Mouse (Mus musculus): ENCODE measurements around the gene Igf1r.

The Igf1r gene

DNA sequence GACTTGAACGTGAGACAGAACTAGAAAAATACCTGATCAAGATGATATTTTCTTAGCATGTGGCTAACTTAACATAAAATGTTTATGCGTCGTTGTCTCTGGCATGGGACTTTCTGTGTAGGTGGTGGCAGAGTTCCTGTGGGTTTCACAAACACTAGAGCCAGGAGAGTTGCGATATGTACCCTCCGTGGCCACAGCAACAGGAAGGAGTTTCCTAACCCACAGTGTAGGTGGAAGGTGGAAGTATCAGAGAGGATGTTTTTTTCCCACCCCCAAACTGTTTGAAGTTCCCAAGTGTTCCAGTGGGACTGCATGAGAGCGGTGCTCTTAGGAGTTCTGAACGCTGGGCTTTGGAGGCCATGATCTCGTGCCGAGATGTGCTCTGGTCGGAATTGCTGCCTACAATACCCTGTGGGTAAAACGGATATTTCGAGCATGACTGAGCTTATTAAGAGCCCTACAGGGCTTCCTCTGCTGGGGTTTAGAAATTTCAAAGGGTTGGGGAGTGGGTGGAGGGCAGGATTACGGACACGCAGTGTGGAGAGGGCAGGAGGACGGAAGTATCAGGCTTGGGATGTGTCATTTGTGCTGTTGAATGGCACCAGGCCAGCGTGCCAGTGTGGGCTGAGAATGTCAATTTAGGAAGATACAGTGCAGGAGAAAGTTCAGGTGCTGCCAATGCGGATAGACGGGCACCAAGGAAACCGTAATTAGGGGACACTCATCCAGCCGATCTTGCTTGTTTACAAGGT, 195.8 kb downstream of the Igf1r start:
- no peak for ATAC-seq (ENCODE audit: insufficient number of reproducible peaks, low FRiP score, low TSS enrichment)

DNA sequence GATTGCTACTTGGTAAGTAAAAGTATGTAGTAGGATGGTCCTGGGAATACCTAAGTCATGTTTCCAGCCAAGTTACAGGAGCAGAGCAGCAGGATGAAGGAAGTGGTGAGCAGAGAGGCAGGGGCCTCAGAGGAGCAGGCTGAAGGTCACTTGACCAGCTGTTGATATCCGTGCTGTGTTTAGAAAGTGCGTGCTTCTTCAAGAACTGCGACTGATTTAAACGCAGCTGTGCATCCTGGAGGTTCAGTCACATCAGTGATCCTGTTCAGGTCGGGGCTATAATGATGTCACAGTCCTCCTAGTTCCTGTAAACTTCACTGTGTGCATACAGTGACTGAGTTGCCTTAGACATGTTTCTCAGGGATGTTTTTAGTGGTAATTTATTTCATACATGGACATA, 199.3 kb downstream of the Igf1r start:
- no peak for ATAC-seq (ENCODE audit: insufficient number of reproducible peaks, low FRiP score, low TSS enrichment)

DNA sequence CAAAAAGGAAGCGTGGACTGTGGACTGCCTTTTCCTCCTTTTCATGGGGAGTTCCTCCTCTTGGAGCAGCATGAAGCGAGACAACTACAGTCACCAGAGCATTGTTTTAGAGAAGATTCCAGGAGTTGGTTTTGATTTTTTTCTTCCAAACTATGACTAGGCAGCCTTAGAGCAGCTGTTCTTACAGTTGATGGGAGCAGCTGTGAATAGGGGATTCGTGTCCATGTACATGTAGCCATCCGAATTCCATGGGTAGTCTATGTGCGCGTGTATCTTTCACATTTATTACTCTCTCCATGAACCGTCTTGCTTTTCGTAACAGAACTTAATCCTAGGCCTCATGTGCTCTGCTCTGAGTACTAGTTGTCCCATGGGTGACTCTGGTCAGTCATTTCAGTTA, 199.8 kb downstream of the Igf1r start:
- ATAC-seq (ENCODE audit: insufficient number of reproducible peaks, low FRiP score, low TSS enrichment): no peak

DNA sequence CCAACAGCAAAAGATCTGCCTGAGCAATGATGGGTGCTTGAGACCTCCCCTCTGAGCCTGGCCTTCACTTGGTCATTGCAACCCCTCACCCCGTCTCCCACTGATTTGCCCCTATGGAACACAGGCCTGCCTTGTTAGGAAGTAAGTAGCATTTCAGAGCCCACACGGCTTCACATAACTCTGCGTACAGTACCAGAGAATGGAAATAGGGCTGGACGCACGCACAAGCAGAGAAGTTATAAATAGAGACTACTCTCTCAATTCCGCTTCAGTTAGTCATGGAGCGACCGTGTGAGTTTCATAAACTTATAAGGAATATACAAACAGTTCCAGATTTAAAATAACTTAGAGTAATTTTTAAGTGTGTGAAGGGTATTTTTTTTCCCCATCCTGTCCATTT, 200.6 kb downstream of the Igf1r start:
- no peak for ATAC-seq (ENCODE audit: insufficient number of reproducible peaks, low FRiP score, low TSS enrichment)

DNA sequence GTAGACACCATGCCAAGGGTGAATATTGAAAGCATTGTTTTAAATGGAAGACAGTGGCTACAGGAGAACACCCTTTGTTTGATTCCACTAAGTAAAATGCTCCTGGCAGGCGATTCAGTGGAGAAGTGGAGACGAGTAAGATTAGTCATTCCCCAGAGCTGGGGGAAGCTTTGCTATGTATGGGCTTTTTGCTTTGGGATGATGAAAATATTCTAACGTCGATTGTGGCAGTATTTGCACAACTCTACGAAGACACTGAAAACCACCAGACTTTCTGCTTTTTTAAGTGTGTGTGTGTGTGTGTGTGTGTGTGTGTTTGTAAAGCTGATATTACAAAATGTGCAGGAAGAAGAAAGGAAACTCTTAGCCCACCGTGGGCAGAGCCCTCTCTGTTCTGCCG, 202.0 kb downstream of the Igf1r start:
- ATAC-seq (ENCODE audit: insufficient number of reproducible peaks, low FRiP score, low TSS enrichment): no peak

DNA sequence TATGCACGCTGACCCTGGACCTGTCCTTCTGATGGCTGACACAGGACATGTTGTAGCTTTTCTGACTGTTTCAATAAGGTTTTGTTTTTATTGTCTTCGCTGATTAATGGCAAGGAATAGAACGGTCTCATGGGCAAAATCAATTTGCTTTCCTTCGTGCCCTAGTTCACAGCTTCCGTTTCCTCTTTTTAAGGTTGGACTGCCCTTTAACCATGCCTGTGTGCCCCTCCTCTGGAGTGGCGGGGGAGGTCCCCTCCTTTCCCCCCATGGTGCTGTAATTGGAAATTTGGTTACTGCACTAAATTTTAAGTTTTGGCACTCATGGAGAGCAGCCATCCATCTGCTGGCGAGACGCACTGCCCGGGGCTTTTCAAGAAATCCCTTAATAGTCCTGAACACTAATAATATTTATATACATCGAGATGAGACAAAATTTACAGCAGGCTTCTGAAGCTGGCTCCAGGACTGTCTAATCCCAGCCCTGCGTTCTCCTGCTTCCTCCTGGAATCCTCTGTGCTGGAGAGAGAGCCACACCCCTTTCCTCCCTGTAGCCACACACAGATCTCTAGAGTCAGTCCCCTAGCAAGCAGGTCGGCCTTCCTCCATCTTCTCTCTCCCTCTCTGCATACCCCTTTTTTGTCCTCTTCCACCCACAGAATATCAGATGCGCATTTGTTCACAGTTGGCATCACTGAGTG, 207.6 kb downstream of the Igf1r start:
- no peak for ATAC-seq (ENCODE audit: insufficient number of reproducible peaks, low FRiP score, low TSS enrichment)

DNA sequence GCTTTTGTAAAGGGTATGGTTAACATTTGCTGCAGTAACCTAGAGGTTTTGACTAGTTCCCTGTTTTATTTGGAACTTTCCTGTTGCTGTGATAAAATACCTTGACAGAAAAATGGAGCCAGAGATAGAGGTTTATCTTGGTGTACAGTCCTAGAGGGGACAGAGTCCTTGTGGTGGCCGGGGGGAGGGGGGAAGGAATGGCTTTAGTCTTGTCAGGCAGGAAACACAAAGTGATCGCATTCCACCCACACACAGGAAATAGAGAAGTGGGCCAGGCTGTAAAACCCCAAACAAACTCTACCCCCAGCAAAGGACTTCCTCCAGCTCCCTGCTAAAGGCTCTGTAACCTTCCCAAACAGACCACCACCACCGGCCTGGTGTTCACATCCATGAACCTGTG, 211.4 kb downstream of the Igf1r start:
- ATAC-seq (ENCODE audit: insufficient number of reproducible peaks, low FRiP score, low TSS enrichment): no peak

DNA sequence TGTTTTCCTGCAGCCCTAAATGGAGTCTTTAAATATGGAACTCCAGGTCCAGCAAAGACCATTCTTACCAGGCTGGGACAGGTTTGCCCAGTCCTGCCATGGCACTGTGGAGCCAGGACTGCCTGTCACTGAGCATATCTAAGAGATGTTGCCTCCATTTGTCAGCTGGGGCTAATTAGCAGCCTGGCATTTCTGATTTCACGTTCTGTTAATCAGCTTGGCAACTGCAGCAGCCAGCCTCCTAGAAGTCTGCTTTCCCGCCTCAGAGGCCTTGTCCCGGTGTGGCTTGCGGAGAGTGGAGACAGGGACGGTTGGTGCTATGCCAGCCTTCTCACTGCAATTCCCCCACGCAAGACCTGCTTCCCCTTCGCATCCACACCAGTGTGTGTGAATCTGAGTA, 220.1 kb downstream of the Igf1r start:
- ATAC-seq (ENCODE audit: insufficient number of reproducible peaks, low FRiP score, low TSS enrichment): peak; percentile 52

DNA sequence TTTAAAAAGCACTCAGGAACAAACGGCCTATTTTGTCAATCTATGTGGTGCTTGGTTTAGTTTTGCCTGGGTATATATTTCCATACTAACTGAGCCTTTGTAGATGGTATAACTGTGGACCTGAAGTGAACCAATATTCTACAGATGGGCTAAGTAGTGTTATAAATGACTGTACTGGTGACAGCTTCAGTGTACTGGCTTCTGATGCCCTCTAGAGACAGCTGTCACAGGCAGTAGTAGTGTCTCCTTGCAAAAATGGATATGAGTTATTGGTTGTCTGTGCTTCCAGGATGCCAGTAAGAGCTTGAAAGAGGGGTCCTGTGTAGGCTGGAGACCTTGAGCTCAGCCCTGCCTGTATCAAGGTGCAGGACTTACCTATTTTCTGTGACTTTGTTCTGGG, 227.0 kb downstream of the Igf1r start:
- ATAC-seq (ENCODE audit: insufficient number of reproducible peaks, low FRiP score, low TSS enrichment): no peak

DNA sequence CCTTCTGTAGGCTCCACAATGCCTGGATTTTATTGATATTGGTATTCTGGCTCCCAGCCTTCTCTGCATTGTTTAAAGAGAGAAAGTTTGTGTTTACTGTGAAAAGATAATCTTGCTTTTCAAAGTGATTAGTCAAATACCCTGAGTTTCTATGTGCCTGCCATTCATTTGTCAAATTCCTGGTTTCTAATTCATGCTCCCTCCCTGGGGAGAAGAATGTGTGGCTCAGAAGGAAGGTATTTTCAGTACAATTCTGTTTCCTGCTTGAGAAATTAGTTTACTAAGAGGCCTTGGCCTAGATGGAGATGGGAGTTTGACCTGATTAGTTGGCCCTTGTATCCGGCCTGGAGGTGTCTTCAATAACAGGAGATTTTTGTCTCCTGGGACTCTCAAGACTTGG, 228.5 kb downstream of the Igf1r start:
- ATAC-seq (ENCODE audit: insufficient number of reproducible peaks, low FRiP score, low TSS enrichment): no peak

DNA sequence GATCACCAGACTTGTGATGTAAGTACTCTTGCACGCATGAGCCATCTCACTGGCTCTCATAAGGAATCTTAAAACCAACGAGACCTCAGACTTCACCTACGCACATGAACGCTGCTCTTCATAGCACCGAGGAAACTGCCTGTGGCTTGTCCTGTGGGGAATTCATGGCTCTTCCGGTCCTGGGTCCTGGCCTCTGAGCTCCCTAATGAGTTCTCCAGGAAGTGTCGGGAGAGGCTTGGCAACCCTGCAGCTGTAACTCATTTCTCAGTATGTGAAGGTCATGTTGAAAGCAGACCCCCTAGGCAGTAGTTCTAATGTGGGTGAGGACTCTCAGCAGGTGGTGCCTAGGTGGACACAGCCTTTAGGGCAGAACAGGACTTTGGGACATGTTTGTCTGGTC, 229.4 kb downstream of the Igf1r start:
- ATAC-seq (ENCODE audit: insufficient number of reproducible peaks, low FRiP score, low TSS enrichment): no peak

DNA sequence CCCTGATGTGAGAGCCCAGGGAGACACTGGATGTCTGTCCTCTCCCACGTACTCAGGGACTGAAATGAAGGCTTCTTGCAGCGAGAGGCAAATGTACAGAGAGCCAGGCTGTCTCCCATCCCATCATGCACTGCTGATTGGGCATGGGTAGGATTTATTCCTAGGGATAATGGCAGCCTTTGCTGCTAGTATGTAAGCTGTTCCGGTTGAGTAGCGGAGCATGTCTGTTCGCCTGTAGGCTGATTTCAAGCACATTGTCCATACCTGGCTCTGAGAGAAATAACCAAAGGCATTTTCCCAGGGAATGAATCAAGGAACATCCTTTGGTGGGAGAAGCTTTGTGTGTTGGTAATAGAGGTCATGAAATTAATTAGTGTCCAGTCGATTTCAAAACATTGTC, 230.1 kb downstream of the Igf1r start:
- ATAC-seq (ENCODE audit: insufficient number of reproducible peaks, low FRiP score, low TSS enrichment): no peak

DNA sequence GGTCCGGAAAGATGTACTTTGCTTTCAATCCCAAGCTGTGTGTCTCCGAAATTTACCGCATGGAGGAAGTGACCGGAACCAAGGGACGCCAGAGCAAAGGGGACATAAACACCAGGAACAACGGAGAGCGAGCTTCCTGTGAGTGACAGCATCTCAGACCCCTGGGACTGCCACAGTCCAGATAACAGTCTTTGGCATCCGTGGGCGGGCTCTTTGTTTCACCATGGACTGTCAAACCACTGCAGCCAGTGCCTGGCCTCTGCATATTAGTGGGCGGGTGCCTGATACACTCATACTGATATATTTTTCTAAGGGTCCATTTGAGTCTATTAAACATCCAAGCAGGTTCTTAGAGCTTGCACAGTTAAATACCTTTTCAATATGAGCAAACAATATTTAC, 230.8 kb downstream of the Igf1r start:
- no peak for ATAC-seq (ENCODE audit: insufficient number of reproducible peaks, low FRiP score, low TSS enrichment)

DNA sequence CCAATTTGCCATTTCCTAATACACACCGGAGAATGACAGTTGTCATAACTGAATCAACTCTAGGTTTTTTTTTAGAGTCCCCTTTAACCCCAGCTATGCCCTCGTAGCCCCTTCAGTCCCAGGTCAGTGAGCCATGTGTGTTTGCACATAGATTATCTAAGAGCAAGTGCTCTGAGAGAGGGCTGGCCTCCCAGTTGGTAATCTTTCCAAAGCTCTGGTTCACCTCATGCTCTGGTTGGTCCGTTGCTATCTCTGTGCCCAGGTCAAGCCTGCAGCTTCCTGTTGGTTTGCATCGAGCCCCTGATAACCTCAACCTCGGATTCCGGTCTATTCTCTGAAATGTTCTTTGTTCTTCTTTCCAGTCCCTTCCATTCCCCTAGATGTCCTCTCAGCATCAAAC, 236.6 kb downstream of the Igf1r start:
- no peak for ATAC-seq (ENCODE audit: insufficient number of reproducible peaks, low FRiP score, low TSS enrichment)

DNA sequence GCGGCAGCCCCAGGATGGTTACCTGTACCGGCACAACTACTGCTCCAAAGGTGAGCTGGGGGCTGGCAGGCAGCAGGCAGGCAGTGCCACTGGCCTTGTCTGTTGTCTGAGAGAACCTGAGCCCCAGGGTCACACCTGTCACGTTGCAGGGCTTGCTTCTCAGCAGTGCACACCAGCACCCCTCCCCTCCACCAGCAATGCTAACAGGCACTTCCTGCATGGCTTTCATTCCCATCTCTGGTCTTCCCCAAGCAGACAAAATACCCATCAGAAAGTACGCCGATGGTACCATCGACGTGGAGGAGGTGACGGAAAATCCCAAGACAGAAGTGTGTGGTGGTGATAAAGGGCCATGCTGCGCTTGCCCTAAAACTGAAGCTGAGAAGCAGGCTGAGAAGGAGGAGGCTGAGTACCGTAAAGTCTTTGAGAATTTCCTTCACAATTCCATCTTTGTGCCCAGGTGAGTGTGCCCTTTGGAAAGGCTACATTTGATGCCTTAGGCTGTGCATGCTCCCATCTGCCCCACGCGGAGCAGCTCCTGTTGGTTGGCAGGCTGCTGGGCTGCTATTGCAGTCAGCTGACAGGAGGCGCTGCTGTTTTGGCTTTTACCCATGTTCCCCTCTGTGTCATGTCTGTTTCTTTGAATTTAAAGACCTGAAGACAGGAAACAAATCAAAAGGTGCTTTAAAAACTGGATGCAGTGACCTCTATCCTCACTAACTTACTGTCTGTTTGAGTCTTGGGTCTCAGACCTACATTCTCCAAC, 237.2 kb downstream of the Igf1r start:
- ATAC-seq (ENCODE audit: insufficient number of reproducible peaks, low FRiP score, low TSS enrichment): no peak

DNA sequence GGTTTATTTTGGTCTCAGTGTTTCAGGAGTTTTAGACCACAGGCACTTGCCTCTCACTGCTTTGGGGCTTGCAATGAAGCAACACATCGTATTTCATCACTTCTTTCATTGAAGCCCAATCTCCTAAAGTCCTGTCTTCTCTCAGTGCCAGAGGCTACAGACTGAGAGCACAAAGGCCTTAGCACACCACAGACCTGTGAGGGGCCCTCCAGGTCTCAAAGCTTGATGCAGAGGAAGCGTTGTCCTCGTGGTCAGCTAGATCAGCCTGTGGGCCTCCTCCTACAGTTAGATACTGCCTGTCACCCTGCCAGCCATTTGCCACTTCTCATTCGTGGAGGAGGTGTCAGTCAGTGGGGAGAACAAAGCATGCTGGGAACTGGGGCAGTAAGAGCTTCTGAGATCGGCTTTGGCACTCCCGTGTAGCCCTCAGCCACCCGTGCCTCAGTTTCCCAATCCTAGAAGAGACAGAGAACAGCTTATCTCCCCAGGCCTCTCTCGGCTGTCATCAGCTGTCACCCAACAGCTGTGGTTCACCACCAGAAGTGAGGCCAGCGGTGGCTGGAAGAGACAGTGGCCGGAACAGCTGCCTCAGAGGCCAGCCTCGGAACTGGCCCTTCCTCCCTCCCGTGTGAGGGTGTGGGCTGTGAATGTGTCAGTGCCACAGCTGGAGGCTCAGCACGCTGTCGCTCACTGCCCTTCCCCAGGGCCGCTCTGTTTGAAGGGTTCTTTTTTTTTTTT, 241.5 kb downstream of the Igf1r start:
- ATAC-seq (ENCODE audit: insufficient number of reproducible peaks, low FRiP score, low TSS enrichment): no peak

DNA sequence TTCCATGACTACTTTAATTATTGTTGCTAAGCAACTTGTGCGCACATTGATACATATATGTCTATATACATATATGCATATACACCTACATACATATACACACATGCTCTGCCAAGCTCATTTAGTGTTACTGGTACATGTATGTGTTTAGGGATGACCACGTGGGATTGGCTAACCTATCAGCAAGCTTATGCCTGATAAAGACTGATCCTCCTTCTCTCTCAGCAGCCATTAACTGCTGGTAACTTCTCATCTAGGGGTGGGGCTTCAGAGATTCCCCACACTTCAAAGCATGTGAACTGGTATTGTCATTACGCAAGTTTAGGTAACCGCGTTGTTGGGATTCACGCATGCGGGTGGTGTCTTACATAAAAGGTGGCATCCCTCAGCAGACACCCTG, 247.0 kb downstream of the Igf1r start:
- ATAC-seq (ENCODE audit: insufficient number of reproducible peaks, low FRiP score, low TSS enrichment): no peak

DNA sequence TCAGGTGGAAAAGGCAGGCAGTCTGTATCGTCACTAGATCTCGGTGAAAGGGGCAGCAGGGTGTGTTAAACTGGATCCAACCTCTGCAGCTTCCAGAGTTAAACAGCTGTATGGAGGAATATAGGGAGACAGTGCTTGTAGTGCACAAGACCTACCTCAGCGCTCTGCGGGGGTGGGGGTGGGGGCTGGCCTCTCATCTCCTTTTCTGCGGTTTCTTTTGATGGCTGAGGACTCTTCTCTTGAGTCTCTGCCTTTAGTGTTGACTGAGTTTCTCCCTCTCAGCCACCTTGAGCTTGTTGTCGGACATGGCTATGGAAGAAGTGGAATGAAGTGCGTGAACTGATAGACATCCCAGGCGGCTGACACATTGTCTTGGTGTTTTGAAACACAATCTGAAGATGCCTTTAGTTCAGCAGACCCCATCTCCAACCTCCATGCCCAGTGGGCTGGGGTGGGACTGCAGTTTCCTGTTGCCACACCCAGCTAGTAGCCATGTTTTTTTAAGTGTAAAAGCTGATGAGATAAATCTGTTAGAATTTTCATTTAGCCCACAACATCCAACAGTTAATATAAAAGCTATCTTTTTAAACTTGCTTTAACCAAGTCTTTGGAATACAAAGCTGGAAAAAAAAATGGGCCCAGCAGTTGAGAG, 253.3 kb downstream of the Igf1r start:
- ATAC-seq (ENCODE audit: insufficient number of reproducible peaks, low FRiP score, low TSS enrichment): no peak

DNA sequence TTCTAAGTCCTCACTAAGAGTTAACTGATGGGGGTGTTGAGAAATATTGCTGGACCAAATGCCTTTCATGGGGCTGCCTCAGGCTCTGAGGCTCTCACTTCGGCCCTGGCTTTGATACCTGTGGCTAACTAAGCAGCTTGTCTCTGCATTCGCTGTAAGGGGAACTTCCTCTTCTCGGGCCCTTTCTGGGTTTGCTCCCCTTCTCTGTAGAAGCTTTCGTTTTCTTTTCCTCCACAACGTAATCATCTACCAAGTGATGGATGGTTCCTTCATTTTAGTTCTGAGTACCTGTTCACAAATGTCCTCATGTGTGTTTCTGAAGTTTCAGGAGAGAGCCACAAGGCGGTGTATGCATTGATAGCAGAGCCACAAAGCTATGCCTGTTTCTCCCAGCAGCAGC, 256.4 kb downstream of the Igf1r start:
- no peak for ATAC-seq (ENCODE audit: insufficient number of reproducible peaks, low FRiP score, low TSS enrichment)

DNA sequence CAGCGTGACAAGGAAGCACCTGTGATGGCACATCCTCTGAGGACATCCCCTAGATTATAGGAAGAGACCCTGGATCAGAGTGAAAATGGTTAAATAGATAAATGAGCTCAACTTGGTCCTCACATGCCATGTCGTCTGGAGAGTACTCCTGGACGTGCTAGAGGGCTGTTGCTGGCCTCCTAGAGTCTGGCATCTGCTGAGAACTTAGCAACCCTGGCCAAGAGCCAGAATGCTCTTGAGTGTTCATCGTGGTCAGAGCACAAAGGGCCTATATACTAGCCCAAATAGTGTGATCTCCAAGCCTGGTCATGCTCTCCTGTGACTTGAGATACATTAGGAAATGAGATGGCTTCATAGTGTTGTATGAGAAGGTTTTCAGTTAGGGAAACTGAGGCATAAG, 257.8 kb downstream of the Igf1r start:
- ATAC-seq (ENCODE audit: insufficient number of reproducible peaks, low FRiP score, low TSS enrichment): no peak
